In the genomic region with DNA sequence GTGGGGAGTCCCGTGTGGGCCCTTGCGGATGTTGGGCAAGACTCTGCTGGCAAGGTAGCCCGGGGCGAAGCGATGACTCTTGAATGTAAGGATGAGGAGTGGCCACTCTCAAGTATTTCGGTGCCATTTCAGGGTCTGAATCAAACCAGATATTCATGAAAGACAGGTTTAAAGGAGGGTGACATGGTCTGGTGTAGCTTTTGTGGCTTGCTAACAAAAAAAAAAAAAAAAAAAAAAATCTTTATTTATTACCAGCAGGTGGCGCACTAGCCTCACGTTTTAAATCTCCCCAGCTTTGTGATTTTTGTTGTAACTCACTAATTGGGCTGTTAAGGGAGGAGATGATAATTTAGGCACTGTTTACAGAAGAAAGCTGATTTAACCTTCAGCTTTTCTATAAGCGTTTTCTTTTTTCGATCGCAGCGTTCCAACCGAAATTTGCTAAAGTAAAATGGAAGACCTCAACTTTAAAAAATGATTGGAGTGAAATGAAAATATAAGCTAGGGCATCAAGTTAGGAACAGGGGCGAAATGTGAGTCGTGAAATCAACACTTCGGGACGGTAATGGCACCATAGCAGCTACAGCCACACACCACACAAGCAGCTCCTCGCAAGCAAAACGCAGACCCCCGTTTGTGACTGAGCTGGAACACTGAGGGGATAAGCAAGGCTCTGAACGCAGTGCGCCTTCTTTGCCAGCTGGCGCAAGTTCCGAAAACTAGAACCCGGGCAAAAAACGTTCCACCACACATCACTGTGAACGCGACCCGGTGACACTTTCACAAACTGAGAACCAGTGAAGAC, we compare ENCODE assay signal across 9 mouse cellular contexts. TPM values are rescaled to one million over a fixed set of nuclear protein-coding genes. Genes with fewer than 3 reads are reported as not detected.
DNase-seq lines count a peak whose midpoint lies in the region; ATAC-seq and TF ChIP-seq lines count a peak whose summit lies in the region.
"Had no signal": no experiment of that assay in that cellular context is flagged by ENCODE, and none has a peak within 500 bp of the region (broad histone marks: within the 10 kb centered on the region; RNA-seq: fewer than 3 reads in every experiment).

No protein-coding gene starts in this region.

- no peak overlapping the region for H3K27ac ChIP-seq in heart, embryonic 10.5 days
- no peak overlapping the region for H3K27ac ChIP-seq in hindbrain, embryonic 13.5 days
- no peak overlapping the region for H3K27ac ChIP-seq in stomach, postnatal 0 days (replicated peaks)

- no peaks in the 10 kb centered on the region for H3K9me3 ChIP-seq in heart, embryonic 10.5 days
- H3K9me3 ChIP-seq in hindbrain, embryonic 13.5 days, result no peaks in the 10 kb centered on the region
- H3K9me3 ChIP-seq in stomach, postnatal 0 days (ENCODE audit: control insufficient read depth, low read length), result no peaks in the 10 kb centered on the region
- H3K9me3 ChIP-seq: megakaryocyte, embryonic 14.5 days had no signal

- 55% methylated on average over 29 of the region's 29 CpGs for WGBS in heart, embryonic 10.5 days
- 63% methylated on average over 29 of the region's 29 CpGs for WGBS in hindbrain, embryonic 13.5 days
- 44% methylated on average over 29 of the region's 29 CpGs for WGBS in stomach, postnatal 0 days

- intact Hi-C loops in left cerebral cortex, postnatal 10 days (cut with DNase I), result no loop called here

- H3K4me2 ChIP-seq in hindbrain, embryonic 13.5 days, result peak overlapping the region; percentile 35
- peak overlapping the region; percentile 50 for H3K4me2 ChIP-seq in stomach, postnatal 0 days (replicated peaks; ENCODE audit: low read depth)

- no peak for TF ChIP-seq EP300 in stomach, postnatal 0 days (optimal IDR thresholded peaks at IDR 0.05)

- no peak for DNase-seq in heart, embryonic 10.5 days (ENCODE audit: low spot score)
- no peak for DNase-seq in heart, postnatal 4 days
- peak; percentile 51 for DNase-seq in CD4-positive, CD25-positive, alpha-beta regulatory T cell, adult 2 months (ENCODE audit: low read depth, low spot score)
- peak; percentile 50 to 57 for DNase-seq in cerebellum, postnatal 14 days
- DNase-seq in lung, postnatal 10 days, result peak; percentile 21
- DNase-seq in stomach, postnatal 0 days (ENCODE audit: low spot score), result no peak
- no peak for DNase-seq in left cerebral cortex, postnatal 10 days (ENCODE audit: extremely low spot score in 1 of 2, low spot score in 2 of 2)

- no peaks in the 10 kb centered on the region for H3K4me1 ChIP-seq in heart, embryonic 10.5 days
- peaks cover 10% of the 10 kb centered on the region for H3K4me1 ChIP-seq in hindbrain, embryonic 13.5 days (replicated peaks)
- H3K4me1 ChIP-seq in stomach, postnatal 0 days (replicated peaks; ENCODE audit: control insufficient read depth, insufficient read depth), result no peaks in the 10 kb centered on the region

- peak; percentile 61; the same call in 1 of the 2 replicates for ATAC-seq in hindbrain, embryonic 13.5 days (ENCODE audit: low FRiP score)
- no peak for ATAC-seq in stomach, postnatal 0 days (ENCODE audit: low FRiP score, low TSS enrichment)

- no peak overlapping the region; the same call in 1 of the 2 replicates for H3K9ac ChIP-seq in hindbrain, embryonic 13.5 days
- no peak overlapping the region for H3K9ac ChIP-seq in stomach, postnatal 0 days (ENCODE audit: low read length)

- H3K4me3 ChIP-seq in heart, embryonic 10.5 days, result peak overlapping the region; percentile 28; the same call in 1 of the 2 replicates
- 0 out of 2 replicates have a peak overlapping the region, but pooled peaks have one; percentile 7 for H3K4me3 ChIP-seq in hindbrain, embryonic 13.5 days
- H3K4me3 ChIP-seq in stomach, postnatal 0 days (ENCODE audit: low read depth, low read length), result peak overlapping the region; percentile 30
- H3K4me3 ChIP-seq: megakaryocyte, embryonic 14.5 days had no signal

- peaks cover 29% of the 10 kb centered on the region for H3K27me3 ChIP-seq in heart, embryonic 10.5 days (ENCODE audit: insufficient read depth, poor library complexity, severe bottlenecking)
- peaks cover 8% of the 10 kb centered on the region; the same call in 1 of the 2 replicates for H3K27me3 ChIP-seq in hindbrain, embryonic 13.5 days
- no peaks in the 10 kb centered on the region for H3K27me3 ChIP-seq in stomach, postnatal 0 days (ENCODE audit: control insufficient read depth, insufficient read depth, low read length)

- H3K36me3 ChIP-seq in heart, embryonic 10.5 days, result no peaks in the 10 kb centered on the region
- no peaks in the 10 kb centered on the region for H3K36me3 ChIP-seq in hindbrain, embryonic 13.5 days
- H3K36me3 ChIP-seq in stomach, postnatal 0 days (ENCODE audit: control insufficient read depth, insufficient read depth, low read length), result no peaks in the 10 kb centered on the region

- TF ChIP-seq CTCF in stomach, postnatal 0 days (IDR thresholded peaks at IDR 0.05; ENCODE audit: low read depth), result peak; percentile 68

RNA-seq across cellular contexts. Expression of a gene that starts 16.8 kb away (rescaled TPM):
- 0.10 and 0.13 TPM in 2 replicates for polyA plus RNA-seq in heart, embryonic 10.5 days (2016; fragmentation: Nextera tagmentation; extraction: Ambion mirVana)
- total RNA-seq in heart, postnatal 4 days (2021), result under 1 TPM; 0.05 to 0.18 TPM
- polyA plus RNA-seq in hindbrain, embryonic 13.5 days (2015; fragmentation: Nextera tagmentation; extraction: Ambion mirVana), result 1.6 and 1.9 TPM in 2 replicates
- polyA plus RNA-seq in stomach, postnatal 0 days (2015; fragmentation: Nextera tagmentation; extraction: Ambion mirVana), result 0.05 and 0.06 TPM in 2 replicates
- 1 to 10 TPM; 6.1 to 7.2 TPM for total RNA-seq in left cerebral cortex, postnatal 10 days (2021)

RNA-seq across cellular contexts. Expression of a gene that starts 49.9 kb away (rescaled TPM):
- 14.6 and 18.2 TPM in 2 replicates for polyA plus RNA-seq in heart, embryonic 10.5 days (2016; fragmentation: Nextera tagmentation; extraction: Ambion mirVana)
- total RNA-seq in heart, postnatal 4 days (2021), result 1 to 10 TPM; 5.9 to 6.8 TPM
- 10.3 and 13.5 TPM in 2 replicates for polyA plus RNA-seq in hindbrain, embryonic 13.5 days (2015; fragmentation: Nextera tagmentation; extraction: Ambion mirVana)
- polyA plus RNA-seq in stomach, postnatal 0 days (2015; fragmentation: Nextera tagmentation; extraction: Ambion mirVana), result 3.9 and 5.5 TPM in 2 replicates
- 10 to 100 TPM; 11.2 to 12.6 TPM for total RNA-seq in left cerebral cortex, postnatal 10 days (2021)

RNA-seq across cellular contexts. Expression of a gene that starts 50.3 kb away (rescaled TPM):
- 13.2 and 15.2 TPM in 2 replicates for polyA plus RNA-seq in heart, embryonic 10.5 days (2016; fragmentation: Nextera tagmentation; extraction: Ambion mirVana)
- total RNA-seq in heart, postnatal 4 days (2021), result 10 to 100 TPM; 15.5 to 22.4 TPM
- polyA plus RNA-seq in hindbrain, embryonic 13.5 days (2015; fragmentation: Nextera tagmentation; extraction: Ambion mirVana), result 10.0 and 12.6 TPM in 2 replicates
- polyA plus RNA-seq in stomach, postnatal 0 days (2015; fragmentation: Nextera tagmentation; extraction: Ambion mirVana), result 7.9 and 8.2 TPM in 2 replicates
- 10 to 100 TPM; 16.4 to 18.2 TPM for total RNA-seq in left cerebral cortex, postnatal 10 days (2021)

Comparison
In these comparisons a context has a peak if more than half of its experiments do, and no peak if none do; other contexts are left out.
1. DNase-seq: peak in CD4-positive, CD25-positive, alpha-beta regulatory T cell, adult 2 months (single experiment), cerebellum, postnatal 14 days (2 of 2) and lung, postnatal 10 days (single experiment); none in heart, embryonic 10.5 days (single experiment), heart, postnatal 4 days (single experiment), stomach, postnatal 0 days (single experiment) and left cerebral cortex, postnatal 10 days (0 of 2).
2. Peak in every context shown above with its lines, with median percentiles within 50 percentile points of each other: H3K4me3 ChIP-seq.